Mouse (Mus musculus): ENCODE results near the gene Pik3c2b. TPM values are rescaled to one million over a fixed set of nuclear protein-coding genes. Genes with fewer than 3 reads are reported as not detected.

Gene Pik3c2b
- polyA plus RNA-seq, 1 experiment, result 0.01 TPM

DNA sequence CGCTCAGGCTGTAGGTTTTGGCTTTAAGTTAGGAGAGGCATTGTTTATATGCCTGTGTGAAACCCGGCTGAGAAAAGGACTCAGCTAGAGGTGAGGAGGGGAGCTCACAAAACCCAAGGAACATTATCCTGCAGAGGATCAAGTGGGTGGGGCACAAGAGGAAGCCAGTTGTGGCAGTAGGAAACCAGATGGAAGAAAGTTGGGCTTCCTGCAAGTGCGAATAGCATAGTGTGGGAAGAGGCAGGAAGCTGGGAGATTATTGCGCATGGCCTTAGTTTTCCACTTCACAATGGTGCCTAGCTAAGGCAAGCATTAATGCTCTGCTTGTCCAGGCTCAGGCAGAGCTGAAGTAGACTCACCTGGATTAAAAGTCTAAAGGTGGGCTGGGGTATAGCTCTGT, 15.2 kb downstream of the Pik3c2b start:
- Histone ChIP-seq H3K27me3 (ENCODE audit: control insufficient read depth) (no peaks in the 10 kb centered on the region), H3K4me1 (ENCODE audit: control insufficient read depth) (no peaks in the 10 kb centered on the region), H3K36me3 (ENCODE audit: control insufficient read depth) (no peaks in the 10 kb centered on the region), H3K9me3 (ENCODE audit: control insufficient read depth, low read length) (no peaks in the 10 kb centered on the region), H3K4me3 (replicated peaks) (no peak overlapping the region)
- TF ChIP-seq TAL1 (IDR thresholded peaks at IDR 0.05; ENCODE audit: low read length), result no peak
- TF ChIP-seq GATA1 (IDR thresholded peaks at IDR 0.05; ENCODE audit: low read length), result no peak

DNA sequence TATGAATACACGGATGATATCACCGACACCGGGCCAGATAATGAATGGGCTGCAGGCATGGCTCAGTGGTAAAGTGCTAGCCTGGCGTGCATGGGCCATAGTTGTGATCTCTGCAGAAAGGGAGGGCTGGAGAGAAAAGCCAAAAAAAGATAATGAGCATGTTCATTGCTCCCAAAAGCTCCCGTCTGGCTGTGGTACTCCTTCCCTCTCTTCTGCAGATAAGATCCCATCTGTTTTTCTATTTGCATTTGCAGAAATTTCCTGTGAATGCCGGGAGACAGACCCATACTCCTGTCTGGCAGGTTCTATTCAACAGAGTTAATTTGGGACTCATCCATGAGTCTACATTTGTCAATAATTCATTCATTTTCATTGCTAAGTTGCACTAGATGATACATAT, 17.7 kb downstream of the Pik3c2b start:
- H3K9me3 ChIP-seq (ENCODE audit: control insufficient read depth, low read length), result no peaks in the 10 kb centered on the region
- no peaks in the 10 kb centered on the region for H3K4me1 ChIP-seq (ENCODE audit: control insufficient read depth)
- H3K36me3 ChIP-seq (ENCODE audit: control insufficient read depth), result no peaks in the 10 kb centered on the region
- no peaks in the 10 kb centered on the region for H3K27me3 ChIP-seq (ENCODE audit: control insufficient read depth)
- no peak overlapping the region for H3K4me3 ChIP-seq (replicated peaks)
- TF ChIP-seq GATA1 (IDR thresholded peaks at IDR 0.05; ENCODE audit: low read length) (no peak), TAL1 (IDR thresholded peaks at IDR 0.05; ENCODE audit: low read length) (no peak)

DNA sequence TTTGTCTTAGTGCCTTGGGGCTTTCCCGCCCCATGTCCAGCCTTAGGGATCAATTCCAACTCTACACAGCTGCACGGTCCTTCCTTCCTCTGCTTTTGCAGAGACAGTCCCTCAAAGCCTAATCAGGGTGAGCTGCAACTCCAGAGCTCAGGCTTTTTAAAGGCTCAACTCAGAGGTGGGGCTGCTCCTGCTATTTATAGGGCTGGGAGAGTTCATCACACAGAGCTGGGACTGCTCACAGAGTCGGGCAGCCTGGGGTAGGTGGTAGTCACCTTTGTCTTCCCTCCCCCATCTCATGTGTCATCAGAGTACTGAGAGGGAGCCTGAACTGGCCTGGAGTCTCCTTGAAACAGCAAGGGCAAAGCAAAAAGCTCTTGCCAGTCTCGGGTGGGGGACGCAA, 22.8 kb downstream of the Pik3c2b start:
- Histone ChIP-seq H3K4me1 (ENCODE audit: control insufficient read depth) (no peaks in the 10 kb centered on the region), H3K4me3 (replicated peaks) (no peak overlapping the region), H3K27me3 (ENCODE audit: control insufficient read depth) (peaks cover 8% of the 10 kb centered on the region), H3K36me3 (ENCODE audit: control insufficient read depth) (no peaks in the 10 kb centered on the region), H3K9me3 (ENCODE audit: control insufficient read depth, low read length) (no peaks in the 10 kb centered on the region)
- no peak for TF ChIP-seq TAL1 (IDR thresholded peaks at IDR 0.05; ENCODE audit: low read length)

DNA sequence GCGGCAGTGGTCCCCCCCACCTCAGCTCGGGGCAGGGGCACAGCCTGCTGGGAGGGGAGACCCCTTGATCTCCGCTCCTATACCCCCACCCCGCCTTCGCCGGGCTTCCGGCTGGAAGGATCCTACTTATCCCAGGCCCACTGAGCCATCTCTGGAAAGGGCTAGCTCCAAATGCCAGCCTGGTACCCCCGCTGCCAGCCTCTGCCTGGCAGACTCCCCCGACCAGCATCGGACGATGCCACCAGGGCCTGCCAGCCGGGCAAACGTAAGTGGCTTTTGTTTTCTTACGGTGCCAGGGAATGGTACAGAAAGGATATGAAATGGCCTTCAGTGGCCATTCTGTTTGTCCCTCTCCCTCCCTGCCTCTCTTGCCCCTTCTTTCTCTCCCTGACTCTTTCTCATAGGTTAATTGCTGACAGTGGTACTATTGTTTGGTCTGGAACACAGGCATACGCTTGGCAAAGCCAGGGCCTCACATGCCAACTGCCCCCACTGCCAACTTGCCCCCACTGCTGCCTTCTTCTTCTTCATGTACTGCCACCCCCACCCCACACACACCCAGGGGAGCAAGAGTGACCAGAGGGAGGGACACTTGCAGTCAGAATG, 23.3 kb downstream of the Pik3c2b start:
- no peaks in the 10 kb centered on the region for H3K4me1 ChIP-seq (ENCODE audit: control insufficient read depth)
- TF ChIP-seq TAL1 (IDR thresholded peaks at IDR 0.05; ENCODE audit: low read length) (no peak), GATA1 (IDR thresholded peaks at IDR 0.05; ENCODE audit: low read length) (no peak)
- H3K36me3 ChIP-seq (ENCODE audit: control insufficient read depth), result no peaks in the 10 kb centered on the region
- H3K27me3 ChIP-seq (ENCODE audit: control insufficient read depth), result peaks cover 12% of the 10 kb centered on the region
- H3K9me3 ChIP-seq (ENCODE audit: control insufficient read depth, low read length), result no peaks in the 10 kb centered on the region
- no peak overlapping the region for H3K4me3 ChIP-seq (replicated peaks)

DNA sequence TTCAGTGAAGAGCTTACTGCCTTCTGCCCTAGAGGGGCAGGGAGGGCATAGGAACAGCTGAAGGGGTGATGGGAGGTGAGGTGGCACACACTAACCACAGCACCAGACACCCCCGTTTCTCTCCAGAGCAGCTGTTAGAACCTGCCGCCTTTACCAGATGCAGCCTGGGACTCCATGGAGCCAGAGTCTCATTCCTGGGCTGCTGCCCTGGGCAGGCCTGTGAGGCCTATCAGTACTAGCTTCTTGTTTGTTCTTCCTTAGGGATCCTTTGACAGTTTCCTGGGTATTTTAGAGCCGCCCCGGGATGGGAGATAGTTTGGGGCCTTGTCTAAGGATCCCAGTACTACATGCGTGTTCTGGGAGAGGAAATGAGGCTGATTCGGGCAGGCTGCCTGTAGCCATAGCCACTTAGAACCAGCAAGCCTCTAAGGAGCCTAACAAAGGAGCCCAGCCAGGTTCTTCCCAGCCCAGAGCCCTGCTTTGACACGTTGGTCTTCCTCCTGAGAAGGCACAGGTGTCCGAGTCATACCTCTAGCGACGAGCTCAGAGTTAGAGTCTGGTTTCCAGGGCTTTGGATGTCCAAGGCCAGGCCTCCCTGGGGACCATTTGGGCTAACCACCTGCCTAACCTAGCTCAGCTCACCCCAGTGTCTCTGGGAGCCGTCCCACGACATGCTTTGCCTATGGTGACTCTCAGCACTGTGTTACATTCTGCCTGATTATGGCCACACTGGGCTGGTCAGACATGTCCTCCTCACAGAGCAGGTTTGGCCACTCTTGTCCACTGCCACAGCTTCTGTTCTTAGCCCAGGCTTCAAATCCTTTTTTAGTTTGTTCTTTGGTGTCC, 24.0 kb downstream of the Pik3c2b start:
- Histone ChIP-seq H3K4me3 (replicated peaks) (no peak overlapping the region), H3K4me1 (ENCODE audit: control insufficient read depth) (no peaks in the 10 kb centered on the region), H3K9me3 (ENCODE audit: control insufficient read depth, low read length) (no peaks in the 10 kb centered on the region), H3K36me3 (ENCODE audit: control insufficient read depth) (no peaks in the 10 kb centered on the region; the same call in 1 of the 2 replicates), H3K27me3 (ENCODE audit: control insufficient read depth) (peaks cover 16% of the 10 kb centered on the region)
- no peak for TF ChIP-seq TAL1 (IDR thresholded peaks at IDR 0.05; ENCODE audit: low read length)
- no peak for TF ChIP-seq GATA1 (IDR thresholded peaks at IDR 0.05; ENCODE audit: low read length)

DNA sequence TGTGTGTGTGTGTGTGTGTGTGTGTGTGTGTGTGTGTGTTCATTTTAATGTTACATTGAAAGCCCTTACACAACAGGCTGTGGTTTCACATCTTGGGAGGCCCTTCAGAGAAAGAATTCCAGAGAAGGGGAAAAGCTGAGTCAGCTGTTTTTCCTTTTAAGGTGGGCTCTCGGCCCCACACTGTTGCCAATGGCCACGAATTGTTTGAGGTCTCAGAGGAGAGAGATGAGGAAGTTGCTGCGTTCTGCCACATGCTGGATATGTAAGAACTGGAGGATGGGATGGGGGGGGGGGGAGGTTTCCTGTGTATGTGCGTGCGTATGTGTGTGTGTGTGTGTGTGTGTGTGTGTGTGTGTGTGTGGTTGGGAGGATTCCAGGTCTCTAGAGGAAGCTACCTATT, 24.7 kb downstream of the Pik3c2b start:
- peaks cover 19% of the 10 kb centered on the region for H3K27me3 ChIP-seq (ENCODE audit: control insufficient read depth)
- no peaks in the 10 kb centered on the region for H3K4me1 ChIP-seq (ENCODE audit: control insufficient read depth)
- H3K36me3 ChIP-seq (ENCODE audit: control insufficient read depth), result no peaks in the 10 kb centered on the region; the same call in 1 of the 2 replicates
- TF ChIP-seq GATA1 (IDR thresholded peaks at IDR 0.05; ENCODE audit: low read length), result no peak
- no peak for TF ChIP-seq TAL1 (IDR thresholded peaks at IDR 0.05; ENCODE audit: low read length)
- H3K4me3 ChIP-seq (replicated peaks), result no peak overlapping the region
- no peaks in the 10 kb centered on the region for H3K9me3 ChIP-seq (ENCODE audit: control insufficient read depth, low read length)

DNA sequence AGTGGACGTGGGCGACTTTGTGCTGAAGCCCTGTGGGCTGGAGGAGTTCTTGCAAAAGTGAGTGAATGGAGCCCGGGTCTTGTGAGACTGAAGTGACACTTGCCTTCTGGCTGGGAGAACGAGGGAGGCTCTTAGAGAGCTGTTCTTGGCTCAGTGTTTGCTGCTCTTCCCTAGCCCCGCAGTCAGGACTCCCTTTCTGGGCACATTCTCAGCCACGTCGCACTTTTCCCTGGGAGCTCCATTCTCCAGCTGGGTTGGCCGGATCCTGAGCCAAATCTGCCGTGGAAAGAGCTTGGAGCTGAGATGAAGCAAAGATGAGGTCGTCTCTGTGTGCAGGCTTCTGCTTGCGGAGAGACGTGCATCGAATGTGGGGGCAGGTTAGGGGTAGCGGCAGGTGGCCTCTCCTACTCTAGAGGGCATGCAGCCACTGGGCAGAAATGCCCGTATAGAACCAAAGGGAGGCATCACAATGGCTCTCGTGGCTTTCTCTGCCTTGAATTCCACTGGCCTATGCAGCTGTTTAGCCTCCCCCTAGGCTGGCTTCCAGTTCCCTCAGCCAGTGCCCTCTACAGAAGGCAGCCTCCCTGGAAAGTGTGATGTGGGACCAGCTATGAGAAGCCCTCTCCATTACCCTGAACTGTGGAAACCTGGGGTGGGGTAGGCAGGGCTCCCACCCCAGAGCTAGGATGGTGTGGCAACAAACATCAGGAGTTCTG, 26.4 kb downstream of the Pik3c2b start:
- no peaks in the 10 kb centered on the region; the same call in 1 of the 2 replicates for H3K36me3 ChIP-seq (ENCODE audit: control insufficient read depth)
- H3K9me3 ChIP-seq (ENCODE audit: control insufficient read depth, low read length), result no peaks in the 10 kb centered on the region
- no peaks in the 10 kb centered on the region; the same call in 1 of the 2 replicates for H3K4me1 ChIP-seq (ENCODE audit: control insufficient read depth)
- TF ChIP-seq GATA1 (IDR thresholded peaks at IDR 0.05; ENCODE audit: low read length), result no peak
- no peak for TF ChIP-seq TAL1 (IDR thresholded peaks at IDR 0.05; ENCODE audit: low read length)
- H3K4me3 ChIP-seq (replicated peaks), result no peak overlapping the region
- H3K27me3 ChIP-seq (ENCODE audit: control insufficient read depth), result peaks cover 23% of the 10 kb centered on the region

DNA sequence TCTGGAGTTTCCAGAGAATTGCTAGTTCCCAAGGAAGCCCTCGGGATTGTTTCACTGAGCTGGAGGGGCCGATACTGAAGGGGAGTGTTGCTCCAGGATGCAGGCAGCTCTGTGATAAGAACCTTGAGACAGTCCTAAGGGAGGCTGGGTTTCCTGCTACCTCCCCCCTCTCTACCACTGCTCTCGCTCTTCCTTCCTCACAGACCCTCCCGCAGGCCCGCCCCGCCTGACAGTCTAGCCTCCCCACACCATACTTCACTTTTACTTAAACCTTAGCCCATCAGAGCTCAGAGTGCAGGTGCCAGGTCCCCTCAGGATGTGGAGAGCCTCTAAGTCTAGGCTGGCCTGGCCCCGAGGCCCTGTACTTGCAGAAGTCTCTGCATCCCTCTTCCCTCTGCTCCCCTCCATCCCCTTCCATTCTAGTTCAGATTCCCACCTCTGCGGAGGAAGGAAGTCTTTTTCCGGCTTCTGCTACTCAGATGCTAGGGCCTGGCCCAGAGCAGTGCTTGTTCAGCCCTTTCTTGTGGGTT, 27.9 kb downstream of the Pik3c2b start:
- H3K4me3 ChIP-seq (replicated peaks), result no peak overlapping the region
- H3K36me3 ChIP-seq (ENCODE audit: control insufficient read depth), result no peaks in the 10 kb centered on the region; the same call in 1 of the 2 replicates
- H3K4me1 ChIP-seq (ENCODE audit: control insufficient read depth), result no peaks in the 10 kb centered on the region; the same call in 1 of the 2 replicates
- TF ChIP-seq TAL1 (IDR thresholded peaks at IDR 0.05; ENCODE audit: low read length) (no peak), GATA1 (IDR thresholded peaks at IDR 0.05; ENCODE audit: low read length) (no peak)
- no peaks in the 10 kb centered on the region for H3K9me3 ChIP-seq (ENCODE audit: control insufficient read depth, low read length)
- H3K27me3 ChIP-seq (ENCODE audit: control insufficient read depth), result peaks cover 34% of the 10 kb centered on the region

DNA sequence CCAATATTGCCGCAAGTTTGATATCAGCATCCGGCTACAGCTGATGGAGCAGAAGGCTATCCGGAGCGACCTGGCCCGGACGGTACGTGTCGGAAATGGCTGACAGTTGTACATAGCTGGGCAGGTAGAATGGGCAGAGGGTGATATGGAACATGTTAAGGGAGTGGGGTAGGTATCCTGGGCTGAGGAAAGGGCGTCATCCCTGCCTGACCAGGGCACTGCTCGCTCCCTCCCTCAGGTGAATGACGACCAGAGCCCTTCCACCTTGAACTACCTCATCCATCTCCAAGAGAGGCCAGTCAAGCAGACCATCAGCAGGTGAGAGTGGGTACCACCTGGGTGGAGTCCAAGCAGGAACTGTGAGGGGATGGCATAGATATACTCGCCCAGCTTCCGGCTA, 29.1 kb downstream of the Pik3c2b start:
- Histone ChIP-seq H3K36me3 (ENCODE audit: control insufficient read depth) (no peaks in the 10 kb centered on the region; the same call in 1 of the 2 replicates), H3K9me3 (ENCODE audit: control insufficient read depth, low read length) (no peaks in the 10 kb centered on the region), H3K4me3 (replicated peaks) (no peak overlapping the region), H3K4me1 (ENCODE audit: control insufficient read depth) (no peaks in the 10 kb centered on the region; the same call in 1 of the 2 replicates), H3K27me3 (ENCODE audit: control insufficient read depth) (peaks cover 34% of the 10 kb centered on the region)
- no peak for TF ChIP-seq TAL1 (IDR thresholded peaks at IDR 0.05; ENCODE audit: low read length)
- no peak for TF ChIP-seq GATA1 (IDR thresholded peaks at IDR 0.05; ENCODE audit: low read length)
